12 mouse cellular contexts compared by ENCODE assay signal in genomic region chr6:136521681-136522080, GRCm38 (mm10). TPM values are rescaled to one million over a fixed set of nuclear protein-coding genes. Genes with fewer than 3 reads are reported as not detected.
DNase-seq lines count a peak whose midpoint lies in the region; ATAC-seq and TF ChIP-seq lines count a peak whose summit lies in the region.
"Had no signal": no experiment of that assay in that cellular context is flagged by ENCODE, and none has a peak within 500 bp of the region (broad histone marks: within the 10 kb centered on the region; RNA-seq: fewer than 3 reads in every experiment).

No protein-coding gene starts in this region.

- no peak overlapping the region for H3K9ac ChIP-seq in limb, embryonic 13.5 days
- H3K9ac ChIP-seq in neural tube, embryonic 15.5 days (replicated peaks): no peak overlapping the region

- no peak overlapping the region for H3K27ac ChIP-seq in limb, embryonic 13.5 days
- no peak overlapping the region for H3K27ac ChIP-seq in limb, embryonic 10.5 days
- H3K27ac ChIP-seq in thymus, adult 2 months (ENCODE audit: control insufficient read depth, insufficient read depth, low read length): peak overlapping the region; percentile 2; the same call in 1 of the 2 replicates
- 0 out of 2 replicates have a peak overlapping the region, but pooled peaks have one; percentile 1 for H3K27ac ChIP-seq in neural tube, embryonic 15.5 days (replicated peaks)

- TF ChIP-seq CTCF in thymus, adult 2 months (IDR thresholded peaks at IDR 0.05; ENCODE audit: borderline replicate concordance, control insufficient read depth, extremely low read depth, insufficient read depth, low read length, poor library complexity): no peak

- TF ChIP-seq POLR2A in thymus, adult 2 months (IDR thresholded peaks at IDR 0.05; ENCODE audit: control insufficient read depth, extremely low read depth, insufficient read depth, low read length, poor library complexity): no peak

- DNase-seq in heart, adult 11 months: peak; percentile 58
- no peak for DNase-seq in heart, adult 18-20 months
- DNase-seq in limb, embryonic 10.5 days (ENCODE audit: low spot score): no peak
- peak; percentile 41 for DNase-seq in thymus, adult 2 months
- no peak for DNase-seq in thymus, postnatal 0 days (ENCODE audit: low spot score)
- no peak for DNase-seq in right cerebral cortex, postnatal 4 days
- DNase-seq: adrenal gland, adult 2 months; kidney, postnatal 36 days; lung, adult 18-20 months; spleen, adult 18-20 months had no signal

- no peaks in the 10 kb centered on the region for H3K4me1 ChIP-seq in limb, embryonic 13.5 days
- H3K4me1 ChIP-seq in limb, embryonic 10.5 days: 0 out of 2 replicates have a peak, but pooled peaks cover 4% of the 10 kb centered on the region
- H3K4me1 ChIP-seq in thymus, adult 2 months (replicated peaks; ENCODE audit: control insufficient read depth, insufficient read depth, low read length): peaks cover 16% of the 10 kb centered on the region
- peaks cover 9% of the 10 kb centered on the region; the same call in 1 of the 2 replicates for H3K4me1 ChIP-seq in neural tube, embryonic 15.5 days

- no peaks in the 10 kb centered on the region for H3K27me3 ChIP-seq in limb, embryonic 13.5 days
- no peaks in the 10 kb centered on the region for H3K27me3 ChIP-seq in limb, embryonic 10.5 days (ENCODE audit: low read depth, poor library complexity, severe bottlenecking)
- no peaks in the 10 kb centered on the region for H3K27me3 ChIP-seq in thymus, adult 2 months (ENCODE audit: control insufficient read depth, insufficient read depth, low read length)
- H3K27me3 ChIP-seq in neural tube, embryonic 15.5 days (replicated peaks): no peaks in the 10 kb centered on the region

- peaks cover 17% of the 10 kb centered on the region; the same call in 1 of the 2 replicates for H3K9me3 ChIP-seq in limb, embryonic 13.5 days
- no peaks in the 10 kb centered on the region; the same call in 1 of the 2 replicates for H3K9me3 ChIP-seq in limb, embryonic 10.5 days (replicated peaks)
- no peaks in the 10 kb centered on the region for H3K9me3 ChIP-seq in neural tube, embryonic 15.5 days (replicated peaks)

- H3K36me3 ChIP-seq in limb, embryonic 13.5 days: peaks cover 33% of the 10 kb centered on the region
- H3K36me3 ChIP-seq in limb, embryonic 10.5 days: peaks cover 53% of the 10 kb centered on the region
- H3K36me3 ChIP-seq in thymus, adult 2 months (ENCODE audit: control insufficient read depth, insufficient read depth, low read length): peaks cover 18% of the 10 kb centered on the region
- H3K36me3 ChIP-seq in neural tube, embryonic 15.5 days: peaks cover 3% of the 10 kb centered on the region; the same call in 1 of the 2 replicates

- no peak overlapping the region for H3K4me3 ChIP-seq in limb, embryonic 13.5 days
- H3K4me3 ChIP-seq in limb, embryonic 10.5 days: no peak overlapping the region
- H3K4me3 ChIP-seq in thymus, adult 2 months (ENCODE audit: control insufficient read depth, insufficient read depth, low read length): no peak overlapping the region
- H3K4me3 ChIP-seq in neural tube, embryonic 15.5 days (replicated peaks): no peak overlapping the region

- H3K4me2 ChIP-seq in limb, embryonic 13.5 days (replicated peaks): peak overlapping the region; percentile 21; the same call in 1 of the 2 replicates
- 0 out of 2 replicates have a peak overlapping the region, but pooled peaks have one; percentile 19 for H3K4me2 ChIP-seq in neural tube, embryonic 15.5 days

- no peak for ATAC-seq in limb, embryonic 13.5 days (ENCODE audit: low FRiP score, low read depth)
- ATAC-seq in neural tube, embryonic 15.5 days (ENCODE audit: low FRiP score): no peak

RNA-seq across cellular contexts. Expression of gene Atf7ip, which starts 15.7 kb away (rescaled TPM):
- total RNA-seq in heart, adult 18-20 months (2021): 10 to 100 TPM; 59.7 to 88.7 TPM
- polyA plus RNA-seq in limb, embryonic 13.5 days (2015; fragmentation: Nextera tagmentation; extraction: Ambion mirVana): 40.4 and 42.2 TPM in 2 replicates
- polyA plus RNA-seq in limb, embryonic 10.5 days (2016; fragmentation: Nextera tagmentation; extraction: Ambion mirVana): 40.0 and 49.9 TPM in 2 replicates
- polyA plus RNA-seq in thymus, adult 2 months (2012; rRNA removed): 65.1 and 79.5 TPM in 2 replicates
- polyA plus RNA-seq in thymus, postnatal 0 days (2015; fragmentation: Nextera tagmentation; extraction: Ambion mirVana): 26.5 and 28.5 TPM in 2 replicates
- 33.5 and 36.0 TPM in 2 replicates for polyA plus RNA-seq in neural tube, embryonic 15.5 days (2015; fragmentation: Nextera tagmentation; extraction: Ambion mirVana)

Comparison
In these comparisons a context has a peak if more than half of its experiments do, and no peak if none do; other contexts are left out.
1. DNase-seq: peak in heart, adult 11 months (single experiment) and thymus, adult 2 months (single experiment); none in heart, adult 18-20 months (0 of 2), limb, embryonic 10.5 days (single experiment), thymus, postnatal 0 days (single experiment) and right cerebral cortex, postnatal 4 days (single experiment).
2. H3K27ac ChIP-seq: peak in thymus, adult 2 months (single experiment) and neural tube, embryonic 15.5 days (single experiment); none in limb, embryonic 13.5 days (single experiment) and limb, embryonic 10.5 days (single experiment).